Mouse (Mus musculus) lung, postnatal 0 days (tissue): ENCODE results near the gene Sorbs2.

Experiments
- CTCF ChIP-seq: IDR thresholded peaks from 2 replicates; pipeline ENCODE4 v1.5.1; 2016; ENCODE audit warnings: antibody characterized with exemption, mild to moderate bottlenecking
- EP300 ChIP-seq: IDR thresholded peaks from 2 replicates; pipeline ENCODE4 v1.6.1; 2016; ENCODE audit warnings: antibody characterized with exemption, mild to moderate bottlenecking, control low read depth

GRCm38 (mm10) chr8:45833896-45834295, 326.3 kb downstream of the Sorbs2 start:
- TF ChIP-seq CTCF (no peak), EP300 (no peak)
